Mouse (Mus musculus): ENCODE results near the gene Dusp22. TPM values are rescaled to one million over a fixed set of nuclear protein-coding genes. Genes with fewer than 3 reads are reported as not detected.

The Dusp22 gene
- polyA plus RNA-seq, 1 experiment: 53.6 TPM

- no peak overlapping the region for H3K4me3 ChIP-seq (ENCODE audit: insufficient read depth, low read length)
- no peak overlapping the region for H3K27ac ChIP-seq (ENCODE audit: insufficient read depth, low read depth, low read length)
- TF ChIP-seq CTCF (IDR thresholded peaks at IDR 0.05; ENCODE audit: low read depth, low read length) (no peak), POLR2A (IDR thresholded peaks at IDR 0.05; ENCODE audit: borderline replicate concordance, low read depth, low read length) (no peak)
- peaks cover 15% of the 10 kb centered on the region for H3K4me1 ChIP-seq (ENCODE audit: control insufficient read depth, insufficient read depth, low read length)
Measured at GRCm38 (mm10) chr13:30689475-30689874, 29.7 kb downstream of the Dusp22 start.

GRCm38 (mm10) chr13:30691441-30692292, 31.9 kb downstream of the Dusp22 start:
- Histone ChIP-seq H3K4me3 (ENCODE audit: insufficient read depth, low read length) (no peak overlapping the region), H3K4me1 (ENCODE audit: control insufficient read depth, insufficient read depth, low read length) (peaks cover 30% of the 10 kb centered on the region), H3K27ac (ENCODE audit: insufficient read depth, low read depth, low read length) (no peak overlapping the region)
- no peak for TF ChIP-seq POLR2A (IDR thresholded peaks at IDR 0.05; ENCODE audit: borderline replicate concordance, low read depth, low read length)
- TF ChIP-seq CTCF (IDR thresholded peaks at IDR 0.05; ENCODE audit: low read depth, low read length): no peak

DNA sequence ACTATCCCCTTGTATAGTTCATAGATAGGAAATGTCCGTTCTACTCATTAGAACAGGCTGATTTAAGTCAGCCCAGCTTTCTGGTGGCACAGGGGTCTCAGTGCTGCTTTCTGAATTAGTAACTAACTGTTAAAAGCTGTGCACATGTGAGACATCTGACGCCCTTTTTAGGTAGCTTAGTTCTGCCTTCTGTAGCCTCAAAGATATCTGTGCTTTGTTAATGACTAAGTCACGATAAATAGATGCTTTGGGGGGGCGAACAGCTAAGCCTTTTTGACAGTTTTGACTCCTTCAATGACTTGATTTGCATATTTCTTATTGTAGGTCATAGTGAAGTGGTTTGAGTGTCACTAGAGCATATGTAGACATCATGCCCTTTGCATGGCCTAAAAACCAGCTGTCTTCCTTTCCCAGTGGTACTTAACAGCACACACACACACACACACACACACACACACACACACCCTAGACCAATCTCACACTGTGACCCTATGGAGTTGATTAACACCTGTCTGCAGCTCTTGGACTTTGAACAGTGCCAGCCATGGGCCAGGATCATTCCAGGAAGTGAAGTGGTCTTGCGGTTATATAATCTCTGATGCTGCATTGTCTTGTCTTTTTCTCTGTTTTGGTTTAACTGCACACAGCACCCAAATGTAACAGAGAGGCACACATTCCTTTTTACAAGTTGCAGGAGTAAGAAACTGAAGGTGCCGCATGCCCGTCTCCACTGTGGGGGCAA, 33.0 kb downstream of the Dusp22 start:
- Histone ChIP-seq H3K27ac (ENCODE audit: insufficient read depth, low read depth, low read length) (no peak overlapping the region), H3K4me1 (ENCODE audit: control insufficient read depth, insufficient read depth, low read length) (peaks cover 42% of the 10 kb centered on the region), H3K4me3 (ENCODE audit: insufficient read depth, low read length) (no peak overlapping the region)
- TF ChIP-seq CTCF (IDR thresholded peaks at IDR 0.05; ENCODE audit: low read depth, low read length) (no peak), POLR2A (IDR thresholded peaks at IDR 0.05; ENCODE audit: borderline replicate concordance, low read depth, low read length) (no peak)

- peaks cover 49% of the 10 kb centered on the region for H3K4me1 ChIP-seq (ENCODE audit: control insufficient read depth, insufficient read depth, low read length)
- TF ChIP-seq POLR2A (IDR thresholded peaks at IDR 0.05; ENCODE audit: borderline replicate concordance, low read depth, low read length): no peak
- no peak overlapping the region for H3K4me3 ChIP-seq (ENCODE audit: insufficient read depth, low read length)
- H3K27ac ChIP-seq (ENCODE audit: insufficient read depth, low read depth, low read length): peak overlapping the region; percentile 41; the same call in 1 of the 2 replicates
Measured at GRCm38 (mm10) chr13:30695232-30695631, 35.4 kb downstream of the Dusp22 start.

DNA sequence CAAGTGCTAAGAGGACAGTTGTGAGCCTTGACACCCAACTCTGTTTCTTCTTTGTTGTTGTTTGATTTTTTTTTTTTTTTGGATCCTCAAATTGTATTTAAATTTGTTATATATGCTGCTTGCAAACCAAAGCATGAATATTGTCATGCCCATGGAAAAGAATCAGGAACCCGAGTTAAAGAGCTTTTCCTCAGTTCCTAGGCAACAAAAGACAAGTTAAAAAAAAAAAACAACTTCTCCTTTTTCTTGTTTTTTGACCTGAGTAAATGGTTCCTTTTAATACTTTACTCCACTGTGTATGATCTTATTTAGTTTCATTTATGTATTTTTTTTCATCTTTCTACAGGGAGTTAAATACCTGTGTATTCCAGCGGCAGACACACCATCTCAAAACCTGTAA, 36.1 kb downstream of the Dusp22 start:
- Histone ChIP-seq H3K27ac (ENCODE audit: insufficient read depth, low read depth, low read length) (peak overlapping the region; percentile 95), H3K4me1 (ENCODE audit: control insufficient read depth, insufficient read depth, low read length) (peaks cover 49% of the 10 kb centered on the region), H3K4me3 (ENCODE audit: insufficient read depth, low read length) (peak overlapping the region; percentile 15; the same call in 1 of the 2 replicates)
- no peak for TF ChIP-seq CTCF (IDR thresholded peaks at IDR 0.05; ENCODE audit: low read depth, low read length)
- TF ChIP-seq POLR2A (IDR thresholded peaks at IDR 0.05; ENCODE audit: borderline replicate concordance, low read depth, low read length): no peak

- Histone ChIP-seq H3K4me3 (ENCODE audit: insufficient read depth, low read length) (no peak overlapping the region), H3K27ac (ENCODE audit: insufficient read depth, low read depth, low read length) (peak overlapping the region; percentile 95), H3K4me1 (ENCODE audit: control insufficient read depth, insufficient read depth, low read length) (peaks cover 57% of the 10 kb centered on the region)
- no peak for TF ChIP-seq CTCF (IDR thresholded peaks at IDR 0.05; ENCODE audit: low read depth, low read length)
- TF ChIP-seq POLR2A (IDR thresholded peaks at IDR 0.05; ENCODE audit: borderline replicate concordance, low read depth, low read length): no peak
Measured at GRCm38 (mm10) chr13:30697880-30698279, 38.1 kb downstream of the Dusp22 start.

DNA sequence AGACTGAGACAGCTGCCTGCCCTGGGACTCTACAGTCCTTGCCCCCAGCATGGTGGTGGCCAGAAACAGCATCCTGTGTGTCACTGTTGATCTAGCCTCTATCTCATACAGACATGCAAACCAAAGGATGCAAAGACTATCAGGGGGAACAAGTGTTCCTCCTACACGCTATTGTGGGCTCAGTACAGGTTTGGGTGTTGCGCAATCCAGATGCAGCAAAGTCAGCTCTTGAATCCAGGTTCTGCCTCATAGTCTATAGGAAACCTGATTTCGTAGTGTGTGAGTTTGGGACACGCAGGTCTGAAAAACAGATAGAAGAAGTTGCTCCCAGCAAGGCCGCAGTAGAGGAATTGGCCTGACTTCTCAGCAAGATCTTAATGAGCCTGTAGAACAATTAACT, 42.9 kb downstream of the Dusp22 start:
- Histone ChIP-seq H3K4me1 (ENCODE audit: control insufficient read depth, insufficient read depth, low read length) (peaks cover 20% of the 10 kb centered on the region), H3K4me3 (ENCODE audit: insufficient read depth, low read length) (no peak overlapping the region), H3K27ac (ENCODE audit: insufficient read depth, low read depth, low read length) (no peak overlapping the region)
- TF ChIP-seq CTCF (IDR thresholded peaks at IDR 0.05; ENCODE audit: low read depth, low read length) (no peak), POLR2A (IDR thresholded peaks at IDR 0.05; ENCODE audit: borderline replicate concordance, low read depth, low read length) (no peak)

GRCm38 (mm10) chr13:30704246-30705095, 44.7 kb downstream of the Dusp22 start:
- Histone ChIP-seq H3K4me3 (ENCODE audit: insufficient read depth, low read length) (no peak overlapping the region), H3K4me1 (ENCODE audit: control insufficient read depth, insufficient read depth, low read length) (peaks cover 14% of the 10 kb centered on the region), H3K27ac (ENCODE audit: insufficient read depth, low read depth, low read length) (no peak overlapping the region)
- TF ChIP-seq CTCF (IDR thresholded peaks at IDR 0.05; ENCODE audit: low read depth, low read length): no peak
- no peak for TF ChIP-seq POLR2A (IDR thresholded peaks at IDR 0.05; ENCODE audit: borderline replicate concordance, low read depth, low read length)

- Histone ChIP-seq H3K27ac (ENCODE audit: insufficient read depth, low read depth, low read length) (no peak overlapping the region), H3K4me3 (ENCODE audit: insufficient read depth, low read length) (no peak overlapping the region), H3K4me1 (ENCODE audit: control insufficient read depth, insufficient read depth, low read length) (peaks cover 14% of the 10 kb centered on the region)
- TF ChIP-seq CTCF (IDR thresholded peaks at IDR 0.05; ENCODE audit: low read depth, low read length): no peak
- no peak for TF ChIP-seq POLR2A (IDR thresholded peaks at IDR 0.05; ENCODE audit: borderline replicate concordance, low read depth, low read length)
Measured at GRCm38 (mm10) chr13:30711066-30711465, 51.3 kb downstream of the Dusp22 start.
